In genomic region chr10:39520123-39520989, GRCm38 (mm10) we compare ENCODE assay signal across 8 mouse cellular contexts.
DNase-seq lines count a peak whose midpoint lies in the region; ATAC-seq lines count a peak whose summit lies in the region.

No protein-coding gene starts in this region.

- no peaks in the 10 kb centered on the region for H3K27me3 ChIP-seq in limb, embryonic 11.5 days (ENCODE audit: control insufficient read depth, insufficient read depth, low read length)
- H3K27me3 ChIP-seq in limb, embryonic 10.5 days (ENCODE audit: low read depth, poor library complexity, severe bottlenecking) = no peaks in the 10 kb centered on the region
- H3K27me3 ChIP-seq in embryonic facial prominence, embryonic 15.5 days = no peaks in the 10 kb centered on the region
- no peaks in the 10 kb centered on the region for H3K27me3 ChIP-seq in hindbrain, embryonic 13.5 days
- no peaks in the 10 kb centered on the region for H3K27me3 ChIP-seq in midbrain, embryonic 15.5 days (replicated peaks)

- DNase-seq in limb, embryonic 11.5 days (ENCODE audit: low spot score) = no peak
- DNase-seq in limb, embryonic 10.5 days (ENCODE audit: low spot score) = no peak
- DNase-seq in adrenal gland, postnatal 36 days = peak; percentile 81 to 82
- DNase-seq in left cerebral cortex, postnatal 10 days (ENCODE audit: extremely low spot score in 1 of 2, low spot score in 2 of 2) = peak; percentile 74 to 76
- peak; percentile 43 for DNase-seq in testis, postnatal 14 days (ENCODE audit: low spot score)

- H3K9ac ChIP-seq in limb, embryonic 11.5 days (ENCODE audit: low read length) = no peak overlapping the region
- no peak overlapping the region for H3K9ac ChIP-seq in embryonic facial prominence, embryonic 15.5 days
- H3K9ac ChIP-seq in hindbrain, embryonic 13.5 days = 0 out of 2 replicates have a peak overlapping the region, but pooled peaks have one; percentile 46
- no peak overlapping the region for H3K9ac ChIP-seq in midbrain, embryonic 15.5 days

- WGBS in limb, embryonic 11.5 days = 64% methylated on average over 9 of the region's 9 CpGs
- 59% methylated on average over 9 of the region's 9 CpGs for WGBS in limb, embryonic 10.5 days
- 49% methylated on average over 9 of the region's 9 CpGs for WGBS in embryonic facial prominence, embryonic 15.5 days
- WGBS in hindbrain, embryonic 13.5 days = 57% methylated on average over 9 of the region's 9 CpGs
- WGBS in midbrain, embryonic 15.5 days = 49% methylated on average over 9 of the region's 9 CpGs

- H3K27ac ChIP-seq in limb, embryonic 11.5 days (replicated peaks; ENCODE audit: low read depth, low read length) = no peak overlapping the region
- H3K27ac ChIP-seq in limb, embryonic 10.5 days = no peak overlapping the region
- H3K27ac ChIP-seq in embryonic facial prominence, embryonic 15.5 days (replicated peaks) = no peak overlapping the region; the same call in 1 of the 2 replicates
- peak overlapping the region; percentile 74 for H3K27ac ChIP-seq in hindbrain, embryonic 13.5 days
- peak overlapping the region; percentile 46 for H3K27ac ChIP-seq in midbrain, embryonic 15.5 days

- H3K9me3 ChIP-seq in limb, embryonic 11.5 days (ENCODE audit: control insufficient read depth, low read length) = no peaks in the 10 kb centered on the region
- no peaks in the 10 kb centered on the region for H3K9me3 ChIP-seq in limb, embryonic 10.5 days (replicated peaks)
- H3K9me3 ChIP-seq in embryonic facial prominence, embryonic 15.5 days (replicated peaks) = no peaks in the 10 kb centered on the region
- no peaks in the 10 kb centered on the region for H3K9me3 ChIP-seq in hindbrain, embryonic 13.5 days
- H3K9me3 ChIP-seq in midbrain, embryonic 15.5 days = no peaks in the 10 kb centered on the region

- H3K36me3 ChIP-seq in limb, embryonic 11.5 days (ENCODE audit: control insufficient read depth, insufficient read depth, low read length) = 0 out of 2 replicates have a peak, but pooled peaks cover 2% of the 10 kb centered on the region
- peaks cover 16% of the 10 kb centered on the region for H3K36me3 ChIP-seq in limb, embryonic 10.5 days
- H3K36me3 ChIP-seq in embryonic facial prominence, embryonic 15.5 days = peaks cover 12% of the 10 kb centered on the region
- H3K36me3 ChIP-seq in hindbrain, embryonic 13.5 days = peaks cover 22% of the 10 kb centered on the region
- 0 out of 2 replicates have a peak, but pooled peaks cover 8% of the 10 kb centered on the region for H3K36me3 ChIP-seq in midbrain, embryonic 15.5 days (replicated peaks)

- H3K4me1 ChIP-seq in limb, embryonic 11.5 days (ENCODE audit: control insufficient read depth, insufficient read depth, low read length) = peaks cover 16% of the 10 kb centered on the region
- peaks cover 66% of the 10 kb centered on the region for H3K4me1 ChIP-seq in limb, embryonic 10.5 days
- peaks cover 41% of the 10 kb centered on the region for H3K4me1 ChIP-seq in embryonic facial prominence, embryonic 15.5 days
- H3K4me1 ChIP-seq in hindbrain, embryonic 13.5 days (replicated peaks) = peaks cover 83% of the 10 kb centered on the region
- peaks cover 70% of the 10 kb centered on the region for H3K4me1 ChIP-seq in midbrain, embryonic 15.5 days

- ATAC-seq in limb, embryonic 11.5 days (ENCODE audit: insufficient number of reproducible peaks, low FRiP score, low TSS enrichment, low read depth) = 0 out of 2 replicates have a peak, but pooled peaks have one; percentile 48
- peak; percentile 40; the same call in 1 of the 2 replicates for ATAC-seq in embryonic facial prominence, embryonic 15.5 days (ENCODE audit: insufficient number of reproducible peaks, low FRiP score, low TSS enrichment, low read depth)
- ATAC-seq in hindbrain, embryonic 13.5 days (ENCODE audit: low FRiP score) = peak; percentile 82
- ATAC-seq in midbrain, embryonic 15.5 days (replicated peaks) = peak; percentile 86

- intact Hi-C loops in left cerebral cortex, postnatal 10 days (cut with DNase I) = loop anchor here (2.0 kb wide), 2 partner anchors 280 to 350 kb away; no protein-coding TSS in a partner anchor

- H3K4me2 ChIP-seq in limb, embryonic 11.5 days (ENCODE audit: low read depth, severe bottlenecking) = no peak overlapping the region
- H3K4me2 ChIP-seq in embryonic facial prominence, embryonic 15.5 days (replicated peaks) = no peak overlapping the region
- H3K4me2 ChIP-seq in hindbrain, embryonic 13.5 days = no peak overlapping the region
- H3K4me2 ChIP-seq in midbrain, embryonic 15.5 days = no peak overlapping the region

- no peak overlapping the region for H3K4me3 ChIP-seq in limb, embryonic 11.5 days (ENCODE audit: low read depth, low read length)
- H3K4me3 ChIP-seq in limb, embryonic 10.5 days = no peak overlapping the region
- H3K4me3 ChIP-seq in embryonic facial prominence, embryonic 15.5 days (replicated peaks) = no peak overlapping the region
- H3K4me3 ChIP-seq in hindbrain, embryonic 13.5 days = no peak overlapping the region
- no peak overlapping the region for H3K4me3 ChIP-seq in midbrain, embryonic 15.5 days

Comparison
In these comparisons a context has a peak if more than half of its experiments do, and no peak if none do; other contexts are left out.
1. DNase-seq: peak in adrenal gland, postnatal 36 days (2 of 2), left cerebral cortex, postnatal 10 days (2 of 2) and testis, postnatal 14 days (single experiment); none in limb, embryonic 11.5 days (single experiment) and limb, embryonic 10.5 days (single experiment).
2. H3K27ac ChIP-seq: peak in hindbrain, embryonic 13.5 days (single experiment) and midbrain, embryonic 15.5 days (single experiment); none in limb, embryonic 11.5 days (single experiment), limb, embryonic 10.5 days (single experiment) and embryonic facial prominence, embryonic 15.5 days (single experiment).
3. Peak in every context shown above with its lines, with median percentiles within 50 percentile points of each other: ATAC-seq.